Mouse (Mus musculus) urinary bladder, adult 18-20 months (tissue): ENCODE results near the gene Mthfd2l.

ENCODE experiments used
- DNase-seq, 2 experiments: peaks; one replicate each; pipeline ENCODE4 v3.0.0; 2022; ENCODE audit warnings: low spot score in 2 of 2, mixed read lengths in 2 of 2

Mthfd2l gene

DNA sequence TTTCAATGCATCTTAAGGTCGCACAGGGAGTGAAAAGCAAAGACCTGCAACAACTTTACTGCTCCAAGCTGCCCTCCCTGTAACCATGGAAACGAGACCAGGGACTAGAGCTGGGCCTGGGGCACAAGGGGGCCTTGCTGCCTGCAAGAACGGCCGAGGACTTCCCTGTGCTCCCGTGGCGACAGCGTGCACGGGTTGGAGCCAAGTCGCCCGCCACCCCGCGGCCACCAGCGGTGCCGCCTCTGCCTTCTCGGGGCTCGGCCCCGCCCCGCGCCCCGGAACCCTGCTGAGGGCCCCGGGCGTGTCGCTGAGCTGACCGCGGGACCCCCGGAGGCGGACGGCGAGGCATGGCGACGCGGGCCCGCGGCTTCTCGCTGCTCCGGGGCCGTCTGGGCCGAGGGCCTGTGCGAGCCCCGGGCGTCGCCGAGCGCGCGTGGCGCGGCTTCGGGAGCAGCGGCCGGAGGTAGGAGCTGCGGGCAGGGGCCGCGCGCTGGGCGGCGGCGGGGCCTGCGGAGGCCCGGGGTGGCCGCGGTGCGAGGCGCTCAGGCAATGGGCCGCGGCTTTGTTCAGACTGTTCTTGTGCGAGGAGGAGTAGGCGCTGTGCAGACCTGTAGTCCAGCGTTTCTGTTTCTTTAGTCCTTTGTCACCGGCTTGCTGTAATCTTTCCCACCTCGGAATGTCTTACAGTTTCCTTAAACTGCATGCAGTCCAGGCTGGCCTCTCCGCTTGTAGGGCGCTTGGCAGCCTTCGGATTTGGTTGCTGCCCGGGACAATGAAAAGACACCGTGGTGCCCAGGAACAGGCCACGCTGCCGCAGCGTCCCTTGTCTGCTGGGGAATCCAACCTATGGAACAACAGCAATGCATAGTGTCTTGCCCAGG is at the start of gene Mthfd2l:
TSS of gene Mthfd2l (plus strand) at position 147 of the 881 bp plus-strand sequence.
- peak; percentile 76 to 87 for DNase-seq

DNA sequence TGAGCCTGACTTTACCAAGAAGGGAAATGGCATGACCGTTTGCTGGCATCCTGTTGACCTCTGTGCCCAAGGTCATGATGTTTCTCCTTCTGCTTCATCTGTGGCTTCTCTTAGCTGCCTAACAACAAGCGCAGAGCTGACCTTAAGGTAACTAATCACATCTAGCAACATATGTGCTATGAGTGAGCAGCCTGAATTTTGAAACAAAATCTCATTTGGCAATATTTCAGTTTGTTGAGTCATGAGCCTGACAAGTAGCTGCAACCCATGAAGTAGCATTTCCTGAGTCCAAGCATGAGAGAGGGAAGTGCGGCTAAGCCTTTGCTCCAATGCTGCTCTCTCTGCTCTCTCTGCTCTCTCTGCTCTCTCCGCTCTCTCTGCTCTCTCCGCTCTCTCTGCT is 49.2 kb upstream of the Mthfd2l start:
- DNase-seq = no peak

DNA sequence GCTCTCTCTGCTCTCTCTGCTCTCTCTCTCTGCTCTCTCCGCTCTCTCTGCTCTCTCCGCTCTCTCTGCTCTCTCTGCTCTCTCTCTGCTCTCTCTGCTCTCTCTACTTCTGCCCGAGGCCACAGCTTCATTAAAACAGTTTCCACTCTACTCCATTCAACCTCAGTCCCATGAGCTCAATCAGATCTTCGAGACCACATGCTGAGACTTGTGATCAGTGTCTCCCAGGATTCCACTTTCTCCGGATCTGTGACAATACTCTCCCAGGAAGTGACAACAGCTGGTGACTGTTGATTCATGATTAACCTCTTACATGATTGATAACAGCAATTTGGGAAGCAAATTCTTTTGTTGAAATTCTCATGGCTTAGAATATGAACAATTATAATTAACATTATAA is 48.8 kb upstream of the Mthfd2l start:
- no peak for DNase-seq

DNA sequence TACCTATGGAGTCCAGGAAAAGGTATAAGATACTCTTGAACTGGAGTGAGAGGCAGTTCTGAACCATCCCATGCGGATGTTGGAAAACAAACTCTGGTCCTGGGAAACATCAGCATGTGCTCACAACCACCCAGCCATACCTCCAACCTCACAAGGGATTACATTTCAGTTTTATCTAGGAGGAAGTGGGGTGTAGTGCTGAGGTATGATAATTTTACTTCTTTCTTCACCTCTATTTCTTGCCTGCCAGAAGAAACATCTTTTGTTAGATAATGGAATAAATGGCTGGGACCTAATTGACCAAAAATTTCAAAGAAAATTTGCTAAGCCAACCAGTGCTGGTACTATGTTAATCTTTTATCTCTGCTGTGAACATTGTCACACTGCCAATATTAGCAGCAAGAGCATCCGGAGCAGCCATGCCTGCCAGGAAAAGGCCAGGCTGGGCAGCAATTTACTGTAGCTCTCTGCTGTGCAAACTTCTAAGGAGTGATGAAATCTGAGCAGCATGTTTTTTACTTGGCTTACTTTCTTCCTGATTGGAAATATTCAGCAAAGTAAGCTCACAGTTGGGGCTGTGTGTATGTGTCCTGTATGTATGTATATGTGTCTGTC is 46.2 kb upstream of the Mthfd2l start:
- no peak for DNase-seq

DNA sequence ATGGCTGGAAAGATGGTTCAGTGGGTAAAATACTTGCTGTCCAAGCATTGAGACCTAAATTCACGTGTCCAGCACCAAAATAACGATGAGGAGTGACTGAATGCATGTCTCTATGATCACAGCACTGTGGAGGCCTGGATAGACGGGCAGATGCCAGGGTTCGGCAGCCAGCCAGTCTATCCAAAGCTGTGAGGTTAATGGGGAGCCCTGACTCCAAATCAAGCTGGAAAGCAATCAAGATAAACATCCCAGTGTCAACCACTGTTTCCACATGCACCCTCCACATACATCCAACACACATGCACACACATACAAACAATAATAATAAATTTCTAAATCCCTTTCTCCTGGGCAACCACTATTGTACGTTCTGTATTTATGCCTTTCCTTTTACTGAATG is 42.3 kb upstream of the Mthfd2l start:
- DNase-seq = no peak

DNA sequence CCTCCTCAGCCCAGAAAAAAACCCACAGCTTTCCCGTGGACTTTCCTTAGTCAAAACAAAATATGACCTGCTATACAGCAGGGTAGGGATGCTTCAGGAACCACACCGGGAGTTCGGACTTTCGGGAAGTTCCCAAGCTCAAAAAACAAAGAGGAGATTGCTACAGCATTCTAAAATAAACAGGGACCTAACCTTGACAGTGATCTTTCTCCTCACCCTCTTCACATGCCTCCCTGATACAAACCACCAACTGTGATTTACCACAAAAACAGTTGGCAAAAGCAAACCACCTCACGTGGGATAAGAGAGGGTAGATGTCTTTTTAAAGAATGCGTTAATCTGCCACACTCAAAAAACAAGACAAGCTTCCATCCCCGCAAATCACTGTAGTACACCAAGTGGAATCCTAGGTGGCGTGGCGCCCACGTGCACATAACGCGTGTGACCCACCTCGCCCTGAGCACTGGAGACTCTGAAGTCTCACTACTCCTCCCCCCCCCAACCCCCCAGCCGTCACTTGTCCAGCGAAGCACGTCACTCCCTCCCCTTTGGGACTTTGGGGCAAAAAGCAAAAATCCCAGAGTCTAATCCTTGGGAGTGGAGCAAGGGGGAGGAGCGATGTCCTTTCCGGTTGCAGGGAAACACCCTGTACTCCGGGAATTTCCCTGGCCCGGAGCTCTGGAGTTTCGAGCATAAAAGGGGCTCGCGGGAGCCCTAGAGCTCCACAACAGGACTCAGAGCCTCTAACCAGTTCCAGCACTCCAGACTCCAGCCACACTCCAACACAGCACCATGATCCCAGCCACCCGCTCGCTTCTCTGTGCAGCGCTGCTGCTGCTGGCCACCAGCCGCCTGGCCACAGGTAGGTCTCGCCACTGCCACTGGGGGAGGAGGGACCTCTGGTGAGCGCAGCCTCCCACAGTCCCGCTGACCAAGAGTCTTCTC is 40.1 kb upstream of the Mthfd2l start, which contains the start of gene Cxcl1:
TSS of gene Cxcl1 (plus strand) at position 723 of the 945 bp plus-strand sequence.
- DNase-seq = peak; percentile 6 to 23

DNA sequence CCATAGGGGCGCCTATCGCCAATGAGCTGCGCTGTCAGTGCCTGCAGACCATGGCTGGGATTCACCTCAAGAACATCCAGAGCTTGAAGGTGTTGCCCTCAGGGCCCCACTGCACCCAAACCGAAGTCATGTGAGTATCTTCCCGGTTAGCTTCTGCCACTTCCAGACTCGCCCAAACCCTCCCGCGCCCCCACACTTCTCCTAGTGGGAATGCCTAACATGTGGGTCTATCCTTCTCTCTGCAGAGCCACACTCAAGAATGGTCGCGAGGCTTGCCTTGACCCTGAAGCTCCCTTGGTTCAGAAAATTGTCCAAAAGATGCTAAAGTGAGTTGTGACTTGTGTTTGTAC is 39.5 kb upstream of the Mthfd2l start:
- no peak for DNase-seq

DNA sequence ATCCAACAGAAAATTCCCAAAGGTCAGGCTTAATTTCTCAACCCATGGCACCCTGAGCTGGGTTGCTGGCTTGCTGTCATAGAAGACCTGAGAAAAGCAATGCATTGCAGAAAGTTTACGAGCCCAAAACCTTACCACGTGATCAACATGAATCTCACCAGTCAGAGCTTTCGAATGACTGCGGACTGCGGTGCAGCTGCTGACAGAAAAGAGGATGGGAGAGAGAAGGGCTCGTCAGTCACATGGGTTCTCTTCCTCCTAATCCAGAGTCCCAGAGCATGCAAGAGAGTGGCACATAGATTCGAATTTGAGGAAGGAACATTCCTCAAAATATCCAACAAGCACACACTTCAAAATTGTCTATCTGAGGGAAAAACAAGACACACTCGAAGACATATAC is 36.7 kb upstream of the Mthfd2l start:
- no peak for DNase-seq

DNA sequence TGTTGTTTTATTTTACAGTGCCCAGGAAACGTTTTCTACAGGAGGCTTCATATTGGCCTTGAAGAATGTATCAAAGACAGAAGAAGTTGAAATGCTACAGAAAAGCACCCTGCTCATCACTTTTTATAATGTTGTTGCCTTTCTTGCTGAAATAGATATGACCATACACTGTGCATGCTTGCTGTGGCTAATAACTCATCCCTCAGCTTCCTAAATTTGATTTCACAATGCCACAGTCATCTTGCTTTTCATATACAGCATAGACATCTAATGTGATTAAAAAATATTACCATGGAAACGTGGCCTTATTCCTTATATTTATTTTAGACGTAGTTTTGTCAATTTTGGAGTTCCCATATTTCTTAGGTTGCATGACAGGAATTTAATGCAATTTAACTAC is 33.5 kb upstream of the Mthfd2l start:
- no peak for DNase-seq

DNA sequence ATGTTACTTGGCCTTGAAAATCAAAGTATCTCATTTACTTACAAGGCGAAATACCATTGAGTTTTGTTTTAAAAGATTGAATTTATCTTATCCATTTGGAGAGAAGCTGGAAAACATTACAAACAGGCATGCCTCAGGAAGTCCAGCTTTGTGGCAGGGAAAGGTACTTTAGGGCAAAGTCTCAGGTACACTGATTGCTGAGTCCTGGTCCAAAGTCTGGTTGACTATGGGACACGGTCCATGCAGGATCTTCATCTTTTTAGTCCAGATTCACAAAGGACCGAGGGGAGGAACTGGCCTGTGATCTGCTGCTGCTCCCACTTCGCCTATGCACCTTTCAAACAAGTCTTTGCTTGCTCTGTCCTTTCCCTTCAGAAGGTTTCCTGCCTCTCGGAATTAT is 31.6 kb upstream of the Mthfd2l start:
- no peak for DNase-seq

DNA sequence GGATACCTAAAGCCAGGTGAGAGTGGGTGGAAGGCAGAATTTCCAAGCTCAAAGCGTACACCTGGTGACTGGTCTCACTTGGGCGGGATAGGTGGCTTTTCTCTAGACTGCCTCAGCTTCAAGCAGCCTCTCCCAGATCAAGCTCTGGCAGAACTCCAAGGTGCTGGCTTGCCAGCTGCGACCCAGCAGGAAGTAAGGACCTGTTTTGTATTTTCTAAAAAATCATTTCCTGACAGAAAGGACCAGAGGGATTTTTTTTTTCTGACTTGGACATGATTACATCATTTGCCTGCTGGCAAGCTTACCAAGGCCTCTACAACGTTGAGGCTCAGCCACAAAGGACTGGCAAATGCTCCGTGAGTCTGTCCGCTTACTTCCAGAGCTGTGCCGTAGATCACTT is 30.8 kb upstream of the Mthfd2l start:
- DNase-seq = no peak

DNA sequence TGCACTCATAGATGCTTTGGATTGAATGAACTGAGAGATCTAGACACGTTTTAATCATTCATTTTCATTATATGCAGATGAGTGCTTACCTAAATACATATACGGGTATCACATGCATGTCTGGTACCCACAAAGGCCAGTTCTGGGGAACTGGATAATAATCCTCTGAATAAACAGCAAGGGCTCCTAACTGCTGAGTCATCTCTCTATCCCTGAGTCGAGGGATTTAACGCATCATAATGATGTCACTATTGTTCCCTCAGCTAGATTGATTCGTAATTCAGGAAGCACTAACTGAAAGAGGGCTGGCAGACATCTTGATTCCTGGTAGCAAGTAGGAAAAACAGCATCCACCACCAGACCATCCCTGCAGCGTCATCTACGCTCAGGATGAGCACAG is 30.2 kb upstream of the Mthfd2l start:
- no peak for DNase-seq

DNA sequence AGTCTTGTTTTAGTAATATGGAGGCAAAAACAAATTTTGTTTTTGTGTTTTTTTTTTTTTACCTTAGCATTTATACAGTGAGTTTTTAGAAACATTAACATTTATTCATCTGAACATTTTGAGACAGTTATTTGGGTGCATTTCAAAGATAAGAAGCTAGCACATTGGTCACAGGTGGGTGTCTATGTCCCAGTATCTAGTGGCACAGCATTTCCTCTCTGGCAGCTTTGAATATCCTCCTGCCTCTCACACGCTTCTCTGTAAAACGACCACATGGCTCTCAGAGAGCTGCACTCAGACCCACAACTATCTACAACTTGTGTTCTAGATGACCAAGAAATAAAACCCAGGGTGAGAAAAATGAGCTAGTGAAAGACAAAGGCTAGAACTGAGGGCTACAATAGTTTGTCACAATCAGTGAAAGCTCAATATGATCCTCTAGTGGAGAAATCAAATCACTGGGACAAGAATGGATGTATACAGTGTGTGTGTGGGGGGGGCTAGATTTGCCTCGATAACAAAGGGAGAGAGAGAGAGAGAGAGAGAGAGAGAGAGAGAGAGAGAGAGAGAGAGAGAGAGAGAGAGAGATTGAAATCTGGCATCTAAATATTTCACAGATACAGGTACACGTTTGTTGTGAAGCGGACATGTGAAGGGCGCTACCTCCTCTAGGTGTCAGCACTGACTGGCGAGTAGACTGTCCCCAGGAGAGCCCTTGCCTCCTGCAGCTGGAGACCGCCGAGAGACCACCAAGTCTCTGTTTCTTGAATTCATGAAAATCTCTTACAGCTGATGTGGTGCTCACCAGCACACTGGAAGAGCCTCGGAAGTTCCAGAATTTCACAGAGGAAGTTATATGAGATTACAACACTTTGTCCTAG is 28.3 kb upstream of the Mthfd2l start:
- peak in 1 of 2 experiments; percentile 26 for DNase-seq

DNA sequence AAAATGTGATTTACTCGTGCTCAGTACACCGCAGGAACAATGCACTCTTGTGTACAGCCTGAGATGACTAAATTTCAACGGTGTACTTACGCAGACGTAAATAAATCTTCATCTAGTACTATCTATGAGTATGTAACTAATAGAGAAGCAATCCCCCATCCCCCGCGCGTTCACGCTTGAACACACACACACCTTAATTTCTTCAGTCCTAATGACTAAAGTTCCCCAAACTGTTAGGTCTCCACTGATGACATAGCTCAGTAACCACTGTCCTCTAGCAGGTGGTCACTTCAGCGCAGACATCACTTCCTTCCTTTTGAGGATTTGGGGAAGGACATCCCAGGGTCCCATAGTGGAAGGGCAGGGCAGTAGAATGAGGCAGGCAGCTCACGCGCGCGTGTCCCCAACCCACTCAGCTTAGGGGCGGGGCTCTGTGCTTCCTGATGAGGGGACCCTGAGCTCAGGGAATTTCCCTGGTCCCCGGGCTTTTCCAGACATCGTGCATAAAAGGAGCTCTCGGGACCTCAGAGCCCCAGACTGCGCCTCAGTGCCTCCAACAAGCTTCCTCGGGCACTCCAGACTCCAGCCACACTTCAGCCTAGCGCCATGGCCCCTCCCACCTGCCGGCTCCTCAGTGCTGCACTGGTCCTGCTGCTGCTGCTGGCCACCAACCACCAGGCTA is 27.4 kb upstream of the Mthfd2l start, which contains the start of gene Cxcl2:
TSS of gene Cxcl2 (plus strand) at position 533 of the 682 bp plus-strand sequence.
- DNase-seq = peak in 1 of 2 experiments; percentile 16

DNA sequence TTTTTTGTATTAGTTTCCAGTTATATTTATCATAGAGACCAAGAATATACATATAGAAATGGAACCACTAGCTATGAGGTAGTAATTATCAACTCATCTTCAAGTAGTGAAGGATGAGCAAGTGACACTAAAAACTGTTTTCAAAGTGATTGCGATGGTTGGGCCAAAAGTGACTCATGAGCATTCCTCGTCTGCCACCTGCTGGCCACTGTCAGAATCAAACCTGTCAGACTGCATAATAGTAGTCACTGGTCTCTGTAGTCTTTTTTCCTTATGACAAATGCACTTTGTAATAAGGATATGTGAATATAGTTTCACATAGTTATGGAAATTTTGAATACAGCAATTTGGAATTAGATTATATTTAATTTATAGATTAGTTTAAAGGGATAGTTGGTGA is 21.9 kb upstream of the Mthfd2l start:
- peak in 1 of 2 experiments; percentile 42 for DNase-seq

DNA sequence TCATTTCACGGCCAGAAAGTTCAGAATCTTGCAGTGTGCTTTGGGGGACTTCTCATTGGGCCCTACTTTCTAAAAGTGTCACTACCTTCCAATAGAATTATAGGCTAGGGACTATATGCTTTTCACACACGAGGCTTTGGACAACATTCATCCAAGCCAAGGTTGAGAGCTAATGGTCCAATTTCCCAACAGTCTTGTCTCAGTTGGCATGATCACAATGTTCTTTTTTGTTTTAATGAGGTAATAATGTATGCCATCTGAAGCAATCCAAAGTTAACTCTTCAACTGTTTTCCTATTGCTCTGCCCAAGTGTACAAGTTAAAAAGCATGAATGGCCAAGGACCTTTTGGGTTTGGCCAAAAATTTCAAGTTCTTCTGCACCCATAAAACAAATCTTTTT is 11.4 kb upstream of the Mthfd2l start:
- DNase-seq = no peak

DNA sequence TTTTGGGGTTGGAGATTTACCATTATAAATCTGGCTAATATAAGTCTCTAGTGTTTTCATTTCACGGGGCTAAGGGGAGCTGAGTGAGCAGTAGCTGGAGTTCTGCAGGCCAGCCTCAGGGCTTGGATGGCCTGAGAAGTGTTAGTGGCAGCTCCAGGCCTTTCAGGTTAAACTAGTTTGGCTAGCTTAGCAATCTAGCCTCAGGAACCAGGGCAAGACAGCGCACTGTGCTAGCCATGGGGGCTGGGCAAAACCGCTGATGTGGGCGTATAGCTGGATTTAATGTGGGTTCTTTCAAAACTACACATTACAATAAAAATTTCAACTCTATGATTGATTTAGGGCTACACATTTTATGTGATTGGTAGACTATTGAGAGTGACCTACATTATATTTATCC is 8.0 kb upstream of the Mthfd2l start:
- DNase-seq = peak; percentile 8 to 54

DNA sequence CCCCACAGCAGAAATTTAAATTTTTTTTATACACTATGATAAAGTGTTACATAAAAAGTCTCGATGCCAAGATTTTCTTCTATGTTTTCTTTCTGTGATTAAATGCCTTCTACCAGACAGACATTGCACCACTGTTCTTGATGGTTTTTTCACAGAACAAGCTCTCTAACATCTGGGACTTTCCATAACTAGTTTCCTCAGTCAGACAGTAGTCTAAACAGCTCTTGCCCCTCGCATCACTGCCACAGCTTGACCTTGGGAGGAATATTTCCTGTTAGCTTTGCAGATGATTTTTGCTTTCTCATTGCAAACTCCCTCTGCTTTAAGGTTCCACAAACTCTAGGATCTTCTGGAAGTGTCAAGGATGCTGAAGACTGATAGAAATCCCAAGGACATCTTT is 371 bp upstream of the Mthfd2l start:
- no peak for DNase-seq

DNA sequence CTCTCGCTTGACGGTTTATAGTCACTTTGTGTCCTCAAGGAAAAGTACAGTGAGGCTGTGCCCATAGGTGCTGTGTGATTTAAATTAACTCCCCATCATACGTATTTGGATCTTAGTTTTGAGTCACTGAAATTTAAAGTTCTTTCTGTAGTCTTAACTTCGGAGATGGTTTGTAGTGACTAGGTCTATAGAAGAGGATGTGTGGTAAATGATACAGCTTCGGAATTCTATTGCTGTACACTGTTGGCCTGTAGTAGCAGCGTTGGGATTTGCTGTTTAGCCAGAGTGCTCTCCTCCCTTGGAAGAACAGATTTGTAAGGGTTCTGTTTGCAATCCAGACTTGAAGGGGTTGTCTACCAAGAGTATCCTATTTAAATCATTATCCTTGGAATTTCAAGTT is 994 bp downstream of the Mthfd2l start:
- DNase-seq = no peak

DNA sequence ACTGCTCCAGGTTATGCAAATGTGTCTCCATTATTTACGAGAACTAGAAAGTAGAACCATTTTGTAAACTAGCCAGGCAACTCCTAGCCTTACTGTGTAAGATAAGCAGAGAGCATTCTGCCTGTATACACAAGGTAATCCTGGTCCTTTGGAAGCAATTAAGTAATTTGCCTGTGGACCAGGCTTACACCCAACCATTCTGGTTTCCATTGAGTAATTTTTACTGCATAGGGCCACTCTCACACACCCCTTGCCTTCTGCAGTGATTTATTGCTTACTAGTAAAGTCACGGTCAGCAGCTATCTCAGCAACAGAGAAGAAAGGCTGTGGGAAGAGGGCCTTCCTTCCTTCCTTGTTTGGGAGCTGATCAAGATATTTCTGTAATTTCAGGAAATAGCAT is 5.8 kb downstream of the Mthfd2l start:
- no peak for DNase-seq
